Mouse (Mus musculus) stomach, postnatal 0 days (tissue): ENCODE data around the gene Dpy19l3. TPM values are rescaled to one million over a fixed set of nuclear protein-coding genes. Genes with fewer than 3 reads are reported as not detected.

Source experiments
- ATAC-seq: fragments of 200-750 bp; cut with Nextera tagmentation; 2 replicates; pipeline ENCODE4 v1.8.0; 2017; ENCODE audit not compliant: low FRiP score, low TSS enrichment
- DNase-seq: peaks from one replicate; pipeline ENCODE4 v3.0.0-alpha.2; 2016; ENCODE audit warnings: low spot score
- H3K27ac ChIP-seq: fragments of 300-500 bp; sonication (generic); replicated peaks from 2 replicates; pipeline ENCODE4 v1.5.1; 2014; ENCODE audit warnings: mild to moderate bottlenecking, control low read depth
- H3K27me3 ChIP-seq: fragments of 300-500 bp; sonication (generic); 2 replicates; pipeline ENCODE4 v1.6.1; 2014; ENCODE audit warnings: low read length; ENCODE audit not compliant: control insufficient read depth, insufficient read depth
- H3K36me3 ChIP-seq: fragments of 300-500 bp; sonication (generic); 2 replicates; pipeline ENCODE4 v1.6.1; 2014; ENCODE audit warnings: low read length, mixed read lengths; ENCODE audit not compliant: control insufficient read depth, insufficient read depth
- H3K4me1 ChIP-seq: fragments of 300-500 bp; sonication (generic); replicated peaks from 2 replicates; pipeline ENCODE4 v1.6.1; 2014; ENCODE audit warnings: antibody characterized with exemption; ENCODE audit not compliant: control insufficient read depth, insufficient read depth
- H3K4me2 ChIP-seq: fragments of 300-500 bp; sonication (generic); replicated peaks from 2 replicates; pipeline ENCODE4 v1.6.1; 2014; ENCODE audit warnings: low read depth, mild to moderate bottlenecking, control low read depth, moderate library complexity
- H3K4me3 ChIP-seq: fragments of 300-500 bp; sonication (generic); 2 replicates; pipeline ENCODE4 v1.5.1; 2014; ENCODE audit warnings: low read depth, low read length, control low read depth
- H3K9ac ChIP-seq: fragments of 300-500 bp; sonication (generic); 2 replicates; pipeline ENCODE4 v1.6.1; 2014; ENCODE audit warnings: mild to moderate bottlenecking, low read length, control low read depth, mixed read lengths
- H3K9me3 ChIP-seq: fragments of 300-500 bp; sonication (generic); 2 replicates; pipeline ENCODE4 v1.6.1; 2016; ENCODE audit warnings: low read length; ENCODE audit not compliant: control insufficient read depth
- CTCF ChIP-seq: IDR thresholded peaks from 2 replicates; pipeline ENCODE4 v1.5.1; 2016; ENCODE audit warnings: antibody characterized with exemption, low read depth, mild to moderate bottlenecking, moderate library complexity
- EP300 ChIP-seq: optimal IDR thresholded peaks from 2 replicates; pipeline ENCODE3; 2016; ENCODE audit warnings: antibody characterized with exemption
- WGBS: fragments of 180-500 bp; shearing (Covaris S2); extraction: QIAGEN DNeasy Blood & Tissue Kit; methylation state at CpG from one replicate; pipeline ENCODE4 v1.1.7; 2014; 5-methylcytosine and 5-hydroxymethylcytosine counted together
- polyA plus RNA-seq: library from polyadenylated mRNA; unstranded; fragments of >200 nt; fragmentation: Nextera tagmentation; extraction: Ambion mirVana; gene quantifications from 2 replicates; pipeline ENCODE4 v1.2.1, GENCODE M21; 2015

Dpy19l3 gene
- polyA plus RNA-seq, 1 experiment from 2014 or later, result 7.9 TPM

GRCm38 (mm10) chr7:35738871-35739270 is 15.4 kb downstream of the Dpy19l3 start:
- no peak for ATAC-seq
- no peaks in the 10 kb centered on the region for H3K9me3 ChIP-seq

DNA sequence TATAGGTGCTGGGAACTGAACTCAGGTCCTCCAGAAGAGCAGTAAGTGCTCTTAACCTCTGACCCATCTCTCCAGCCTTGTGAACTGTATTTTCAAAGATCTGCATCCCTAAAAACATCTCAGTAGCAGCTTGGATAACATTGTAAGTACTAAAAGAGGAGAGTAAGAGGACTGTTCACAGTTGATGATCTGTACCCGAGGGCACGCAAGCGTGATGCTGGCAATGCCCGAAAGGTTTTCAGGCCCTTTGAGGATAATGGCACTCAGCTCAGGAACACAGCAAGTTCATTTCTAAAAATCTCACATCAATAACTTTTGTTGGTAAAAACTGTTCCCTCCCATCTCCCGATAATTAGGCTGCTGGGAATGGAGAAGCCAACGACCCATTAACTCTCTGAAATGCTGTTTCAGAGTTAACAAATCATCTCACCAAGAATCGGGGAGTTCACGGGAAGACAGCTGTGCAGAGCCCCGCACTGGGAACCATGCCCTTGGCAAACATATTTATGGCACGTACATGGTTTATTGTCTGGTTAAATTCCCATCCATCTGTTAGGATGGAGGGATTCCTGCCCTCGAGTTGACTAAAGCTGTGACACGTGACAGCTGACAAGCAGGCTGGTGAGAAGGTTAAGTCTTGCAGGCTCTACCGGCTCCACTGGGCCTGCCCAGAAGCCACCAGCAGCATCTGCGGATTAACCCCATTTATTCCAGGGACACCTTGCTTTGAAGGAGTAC is 20.8 kb downstream of the Dpy19l3 start:
- no peak overlapping the region for H3K4me3 ChIP-seq
- DNase-seq, result no peak
- no peaks in the 10 kb centered on the region for H3K9me3 ChIP-seq
- no peak for ATAC-seq
- no peaks in the 10 kb centered on the region for H3K27me3 ChIP-seq
- WGBS, result 62% methylated on average over 14 of the region's 14 CpGs
- H3K9ac ChIP-seq, result no peak overlapping the region
- H3K4me1 ChIP-seq, result no peaks in the 10 kb centered on the region
- H3K27ac ChIP-seq, result no peak overlapping the region
- H3K4me2 ChIP-seq, result no peak overlapping the region
- TF ChIP-seq CTCF, result no peak
- TF ChIP-seq EP300, result no peak
- H3K36me3 ChIP-seq, result no peaks in the 10 kb centered on the region; the same call in 1 of the 2 replicates

More at GRCm38 (mm10) chr7:35738871-35739270, 15.4 kb downstream of the Dpy19l3 start:
- Histone ChIP-seq H3K36me3 (no peaks in the 10 kb centered on the region; the same call in 1 of the 2 replicates), H3K27me3 (no peaks in the 10 kb centered on the region), H3K4me3 (no peak overlapping the region), H3K4me1 (no peaks in the 10 kb centered on the region), H3K4me2 (no peak overlapping the region), H3K9ac (no peak overlapping the region), H3K27ac (no peak overlapping the region)
- TF ChIP-seq EP300, result no peak
- TF ChIP-seq CTCF, result no peak
- no peak for DNase-seq

GRCm38 (mm10) chr7:35732585-35733059 is 21.6 kb downstream of the Dpy19l3 start:
- TF ChIP-seq CTCF (no peak), EP300 (no peak)
- WGBS, result 82% methylated on average over 10 of the region's 10 CpGs
- Histone ChIP-seq H3K9ac (no peak overlapping the region), H3K36me3 (no peaks in the 10 kb centered on the region; the same call in 1 of the 2 replicates), H3K27me3 (no peaks in the 10 kb centered on the region), H3K4me1 (no peaks in the 10 kb centered on the region), H3K9me3 (no peaks in the 10 kb centered on the region), H3K4me3 (no peak overlapping the region), H3K27ac (no peak overlapping the region), H3K4me2 (no peak overlapping the region)
- DNase-seq (no peak), ATAC-seq (no peak)

DNA sequence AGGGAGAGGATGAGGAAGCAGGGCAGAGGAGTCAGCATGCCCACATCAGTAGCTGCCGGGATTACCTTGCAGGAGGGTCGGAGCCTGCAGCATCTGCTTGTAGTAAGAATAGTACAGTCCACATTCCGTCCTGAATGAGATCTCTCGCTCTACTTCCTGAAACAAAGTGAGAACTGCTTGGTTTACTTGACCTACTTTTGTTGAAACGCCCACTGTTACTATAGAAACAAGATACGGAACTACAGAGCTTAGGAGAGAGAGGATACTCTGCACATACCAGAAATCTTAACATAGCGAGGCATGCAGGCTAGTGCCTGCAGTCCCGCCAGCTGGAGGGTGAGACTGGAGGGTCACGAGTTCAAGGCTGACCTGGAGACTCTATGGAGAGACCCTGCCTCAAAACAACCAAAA is 24.6 kb downstream of the Dpy19l3 start:
- DNase-seq (peak; percentile 25), ATAC-seq (peak; percentile 91)
- Histone ChIP-seq H3K4me1 (no peaks in the 10 kb centered on the region), H3K4me2 (no peak overlapping the region), H3K9ac (no peak overlapping the region), H3K27ac (no peak overlapping the region), H3K4me3 (no peak overlapping the region), H3K27me3 (no peaks in the 10 kb centered on the region), H3K9me3 (no peaks in the 10 kb centered on the region), H3K36me3 (no peaks in the 10 kb centered on the region; the same call in 1 of the 2 replicates)
- TF ChIP-seq CTCF (no peak), EP300 (no peak)
- 42% methylated on average over 9 of the region's 9 CpGs for WGBS

GRCm38 (mm10) chr7:35728376-35728775 is 25.9 kb downstream of the Dpy19l3 start:
- DNase-seq (no peak), ATAC-seq (no peak)
- H3K4me1 ChIP-seq, result no peaks in the 10 kb centered on the region
- no peak overlapping the region for H3K27ac ChIP-seq
- 87% methylated on average over 12 of the region's 12 CpGs for WGBS
- H3K36me3 ChIP-seq, result no peaks in the 10 kb centered on the region
- H3K4me2 ChIP-seq, result no peak overlapping the region
- no peak for TF ChIP-seq CTCF
- no peak for TF ChIP-seq EP300
- no peaks in the 10 kb centered on the region for H3K27me3 ChIP-seq
- H3K9ac ChIP-seq, result no peak overlapping the region
- no peak overlapping the region for H3K4me3 ChIP-seq
- H3K9me3 ChIP-seq, result no peaks in the 10 kb centered on the region

- WGBS, result 91% methylated on average over 2 of the region's 2 CpGs
- TF ChIP-seq CTCF (peak; percentile 24; the same call in 1 of the 2 replicates), EP300 (no peak)
- 0 out of 2 replicates have a peak, but pooled peaks cover 2% of the 10 kb centered on the region for H3K36me3 ChIP-seq
- H3K9ac ChIP-seq, result no peak overlapping the region
- no peak for DNase-seq
- H3K27me3 ChIP-seq, result no peaks in the 10 kb centered on the region
- H3K4me3 ChIP-seq, result no peak overlapping the region
- H3K9me3 ChIP-seq, result no peaks in the 10 kb centered on the region
- no peak overlapping the region for H3K27ac ChIP-seq
- ATAC-seq, result no peak
- no peaks in the 10 kb centered on the region for H3K4me1 ChIP-seq
- no peak overlapping the region for H3K4me2 ChIP-seq
Observed at GRCm38 (mm10) chr7:35723035-35723434, 31.2 kb downstream of the Dpy19l3 start.
